Mouse (Mus musculus) cerebellum, adult 11 months (tissue): ENCODE data around the gene Tmem79.
"Not testable (repeated sequence)": the region's sequence is repeated elsewhere in the genome, so short reads cannot be mapped to it uniquely, and the experiment has no call there.

Experiments used
- DNase-seq: peaks from one replicate; pipeline ENCODE4 v3.0.0; 2022

Gene Tmem79

DNA sequence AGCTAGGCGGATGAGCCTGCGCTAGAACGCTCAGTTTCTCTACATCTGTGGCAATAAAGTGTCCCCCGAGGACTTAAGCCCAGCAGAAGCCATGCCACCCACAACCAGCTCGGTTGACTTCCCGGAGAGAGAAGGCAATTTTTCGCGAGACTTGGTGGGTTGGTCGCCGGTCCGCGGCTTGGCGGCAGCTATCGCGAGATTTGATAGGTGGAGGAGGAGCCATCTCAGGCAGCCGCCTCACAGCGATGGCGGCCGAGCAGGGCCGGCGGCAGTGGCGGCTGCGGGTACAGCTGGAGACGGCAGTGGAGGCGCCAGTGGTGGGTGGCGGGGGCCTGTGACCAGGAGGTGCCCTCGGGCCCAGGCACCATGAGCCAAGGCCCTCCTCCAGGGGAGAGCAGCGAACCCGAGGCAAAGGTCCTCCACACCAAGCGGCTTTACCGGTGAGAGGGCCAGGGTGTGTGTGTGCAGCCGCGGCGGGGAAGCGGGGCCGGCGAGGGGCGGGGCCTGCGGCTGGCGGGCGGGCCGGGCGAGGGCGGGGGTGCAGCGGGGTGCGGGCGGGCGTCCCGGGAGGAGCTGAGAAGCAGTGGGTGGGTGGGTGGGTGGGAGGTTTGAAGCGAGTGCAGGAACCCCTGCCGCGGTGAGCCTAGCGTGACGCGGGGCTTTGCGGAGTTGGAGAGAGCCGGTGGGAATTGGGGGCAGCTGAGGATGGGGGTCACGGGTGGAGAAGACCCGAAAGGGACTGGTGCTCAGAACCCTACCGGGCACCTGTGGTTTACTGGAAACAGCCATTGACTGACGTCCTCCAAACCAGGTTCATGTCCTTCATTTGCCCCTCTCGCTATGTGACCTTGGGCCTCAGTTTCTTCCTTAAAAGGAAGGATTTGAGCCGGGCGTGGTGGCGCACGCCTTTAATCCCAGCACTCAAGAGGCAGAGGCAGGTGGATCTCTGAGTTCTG lies at the start of gene Tmem79, which contains the start of gene Smg5:
TSS of gene Tmem79 (minus strand) at position 91 of the 956 bp plus-strand sequence.
TSS of gene Smg5 (plus strand) at position 203 of the 956 bp plus-strand sequence.
- DNase-seq, result peak; percentile 93

DNA sequence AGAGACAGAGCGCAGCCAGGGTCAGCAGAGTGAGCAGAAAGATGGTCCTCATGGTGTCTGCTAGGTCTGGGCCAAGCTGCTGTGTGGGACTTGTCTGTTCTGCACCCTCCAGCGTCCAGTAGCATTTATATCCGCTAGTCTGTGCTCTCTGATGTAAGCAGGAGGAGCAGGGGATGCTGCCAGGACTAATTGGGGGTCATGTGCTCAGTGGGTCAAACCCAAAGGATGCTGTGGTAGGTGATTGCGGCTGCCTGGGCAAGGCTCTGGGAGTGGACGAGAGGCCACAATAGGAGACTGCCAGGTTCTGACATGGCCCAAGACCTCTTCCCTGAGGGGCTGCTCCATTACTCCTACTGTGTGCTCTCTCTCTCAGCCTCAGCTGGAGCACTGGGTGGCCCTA lies 48.4 kb upstream of the Tmem79 start, which contains the start of gene Bglap:
TSS of gene Bglap (minus strand) at position 101 of the 400 bp plus-strand sequence.
- DNase-seq, result no peak

DNA sequence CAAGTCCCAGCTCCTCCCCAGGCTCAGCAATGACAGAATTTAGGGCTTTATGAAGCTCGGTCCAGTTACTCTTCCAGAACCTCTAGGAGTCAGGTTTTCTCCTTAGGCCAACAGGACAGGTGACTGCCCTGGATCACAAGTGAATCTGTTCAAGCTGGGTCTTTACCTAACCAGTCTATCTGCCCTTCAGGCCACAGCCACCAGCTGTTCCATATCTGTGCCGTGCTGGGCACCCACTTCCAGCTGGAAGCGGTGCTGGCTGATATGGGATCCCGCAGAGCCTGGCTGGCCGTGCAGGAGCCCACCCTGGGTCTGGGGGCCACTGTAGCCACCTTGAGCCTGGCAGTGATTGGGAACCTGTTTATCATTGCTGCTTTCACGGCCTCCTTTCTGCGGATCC lies 46.4 kb upstream of the Tmem79 start:
- DNase-seq, result not testable (repeated sequence)

DNA sequence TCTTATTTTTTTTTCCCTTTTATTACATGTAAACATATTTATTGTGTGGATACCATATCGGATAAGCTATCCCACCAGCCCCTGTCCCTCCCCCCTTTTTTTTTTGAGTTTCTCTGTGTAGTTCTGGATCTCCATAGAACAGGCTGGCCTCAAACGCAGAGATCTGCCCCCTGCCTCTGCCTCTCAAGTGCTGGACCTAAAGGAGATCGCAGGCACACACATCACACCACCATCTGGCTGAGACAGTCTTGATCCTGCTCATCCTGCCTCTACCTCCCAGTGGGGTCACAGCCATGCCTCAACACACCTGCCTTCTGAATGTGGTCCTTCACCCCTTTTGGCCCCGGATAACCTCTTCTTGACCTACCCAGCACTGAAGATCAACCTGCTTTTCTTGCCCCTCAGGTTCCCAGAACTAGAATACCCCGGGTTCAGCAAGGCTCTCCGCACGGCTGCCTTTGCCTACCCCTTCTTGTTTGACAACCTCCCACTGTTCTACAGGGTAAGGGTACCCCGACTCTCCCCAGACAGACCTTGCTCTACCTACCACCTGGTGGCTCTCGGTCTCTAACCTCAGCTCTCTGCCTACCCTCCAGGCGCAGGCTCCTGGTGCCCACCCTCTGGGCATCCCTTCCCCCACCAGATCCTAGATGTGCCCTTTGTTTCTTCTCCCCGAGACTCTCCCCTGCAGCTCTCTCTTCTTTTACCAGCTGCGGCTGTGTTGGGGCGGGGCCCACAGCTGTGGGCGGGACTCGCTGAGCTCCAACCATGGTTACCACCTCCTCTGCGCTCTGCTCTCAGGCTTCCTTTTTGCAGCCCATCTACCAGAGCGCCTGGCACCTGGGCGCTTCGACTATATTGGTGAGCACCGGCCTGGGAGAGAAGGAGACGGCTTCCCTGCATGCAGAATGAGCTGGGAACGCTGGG lies 45.7 kb upstream of the Tmem79 start:
- not testable (repeated sequence) for DNase-seq

DNA sequence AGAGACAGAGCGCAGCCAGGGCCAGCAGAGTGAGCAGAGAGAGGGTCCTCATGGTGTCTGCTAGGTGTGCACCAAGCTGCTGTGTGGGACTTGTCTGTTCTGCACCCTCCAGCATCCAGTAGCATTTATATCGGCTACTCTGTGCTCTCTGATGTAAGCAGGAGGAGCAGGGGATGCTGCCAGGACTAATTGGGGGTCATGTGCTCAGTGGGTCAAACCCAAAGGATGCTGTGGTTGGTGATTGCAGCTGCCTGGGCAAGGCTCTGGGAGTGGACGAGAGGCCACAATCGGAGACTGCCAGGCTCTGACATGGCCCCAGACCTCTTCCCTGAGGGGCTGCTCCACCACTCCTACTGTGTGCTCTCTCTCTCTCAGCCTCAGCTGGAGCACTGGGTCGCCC lies 42.7 kb upstream of the Tmem79 start, which contains the start of gene Bglap2:
TSS of gene Bglap2 (minus strand) at position 101 of the 400 bp plus-strand sequence.
- DNase-seq, result not testable (repeated sequence)

DNA sequence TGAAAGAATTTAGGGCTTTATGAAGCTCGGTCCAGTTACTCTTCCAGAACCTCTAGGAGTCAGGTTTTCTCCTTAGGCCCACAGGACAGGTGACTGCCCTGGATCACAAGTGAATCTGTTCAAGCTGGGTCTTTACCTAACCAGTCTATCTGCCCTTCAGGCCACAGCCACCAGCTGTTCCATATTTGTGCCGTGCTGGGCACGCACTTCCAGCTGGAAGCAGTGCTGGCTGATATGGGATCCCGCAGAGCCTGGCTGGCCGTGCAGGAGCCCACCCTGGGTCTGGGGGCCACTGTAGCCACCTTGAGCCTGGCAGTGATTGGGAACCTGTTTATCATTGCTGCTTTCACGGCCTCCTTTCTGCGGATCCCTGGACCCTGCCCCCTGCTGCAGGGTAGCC lies 40.7 kb upstream of the Tmem79 start:
- DNase-seq, result not testable (repeated sequence)

DNA sequence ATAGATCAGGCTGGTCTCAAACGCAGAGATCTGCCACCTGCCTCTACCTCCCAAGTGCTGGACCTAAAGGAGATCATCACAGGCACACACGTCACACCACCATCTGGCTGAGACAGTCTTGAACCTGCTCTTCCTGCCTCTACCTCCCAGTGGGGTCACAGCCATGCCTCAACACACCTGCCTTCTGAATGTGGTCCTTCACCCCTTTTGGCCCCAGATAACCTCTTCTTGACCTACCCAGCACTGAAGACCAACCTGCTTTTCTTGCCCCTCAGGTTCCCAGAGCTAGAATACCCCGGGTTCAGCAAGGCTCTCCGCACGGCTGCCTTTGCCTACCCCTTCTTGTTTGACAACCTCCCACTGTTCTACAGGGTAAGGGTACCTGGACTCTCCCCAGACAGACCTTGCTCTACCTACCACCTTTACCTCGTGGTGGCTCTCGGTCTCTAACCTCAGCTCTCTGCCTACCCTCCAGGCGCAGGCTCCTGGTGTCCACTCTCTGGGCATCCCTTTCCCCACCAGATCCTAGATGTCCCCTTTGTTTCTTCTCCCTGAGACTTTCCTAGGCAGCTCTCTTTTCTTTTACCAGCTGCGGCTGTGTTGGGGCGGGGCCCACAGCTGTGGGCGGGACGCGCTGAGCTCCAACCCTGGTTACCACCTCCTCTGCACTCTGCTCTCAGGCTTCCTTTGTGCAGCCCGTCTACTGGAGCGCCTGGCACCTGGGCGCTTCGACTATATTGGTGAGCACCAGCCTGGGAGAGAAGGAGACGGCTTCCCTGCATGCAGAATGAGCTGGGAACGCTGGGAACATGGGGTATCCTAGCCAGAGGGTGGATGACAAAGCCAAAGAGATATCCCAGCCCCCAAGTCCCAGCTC lies 40.0 kb upstream of the Tmem79 start:
- DNase-seq, result not testable (repeated sequence)

DNA sequence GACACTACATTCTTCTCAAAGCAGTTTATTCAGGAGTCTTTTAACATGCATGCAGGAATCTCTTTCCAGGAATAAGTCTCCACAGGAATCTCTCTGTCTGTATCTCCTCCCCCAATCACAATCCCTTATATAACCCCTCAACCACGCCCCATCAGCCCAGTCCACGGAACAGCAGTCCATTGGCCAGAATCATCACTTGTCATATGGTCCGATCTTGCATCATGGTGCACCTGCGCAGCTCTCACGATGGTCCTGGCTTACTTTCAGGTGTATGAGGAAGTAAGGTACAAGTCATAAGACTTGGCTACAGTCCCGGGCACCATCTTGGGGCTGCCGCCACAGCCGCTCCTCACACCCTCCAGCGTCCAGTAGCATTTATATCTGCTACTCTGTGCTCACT lies 36.7 kb upstream of the Tmem79 start, which contains the start of gene Bglap3:
TSS of gene Bglap3 (minus strand) at position 101 of the 400 bp plus-strand sequence.
- DNase-seq, result not testable (repeated sequence)

DNA sequence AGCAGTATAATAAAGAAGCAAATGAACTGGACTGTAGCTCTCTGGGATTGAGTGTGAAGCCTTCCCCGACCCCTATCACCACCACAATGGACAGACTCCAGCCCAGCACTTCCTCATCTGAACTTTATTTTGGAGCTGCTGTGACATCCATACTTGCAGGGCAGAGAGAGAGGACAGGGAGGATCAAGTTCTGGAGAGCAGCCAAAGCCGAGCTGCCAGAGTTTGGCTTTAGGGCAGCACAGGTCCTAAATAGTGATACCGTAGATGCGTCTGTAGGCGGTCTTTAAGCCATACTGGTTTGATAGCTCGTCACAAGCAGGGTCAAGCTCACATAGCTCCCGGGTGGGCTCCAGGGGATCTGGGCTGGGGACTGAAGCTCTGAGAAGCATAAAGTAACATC lies 32.6 kb upstream of the Tmem79 start:
- not testable (repeated sequence) for DNase-seq

DNA sequence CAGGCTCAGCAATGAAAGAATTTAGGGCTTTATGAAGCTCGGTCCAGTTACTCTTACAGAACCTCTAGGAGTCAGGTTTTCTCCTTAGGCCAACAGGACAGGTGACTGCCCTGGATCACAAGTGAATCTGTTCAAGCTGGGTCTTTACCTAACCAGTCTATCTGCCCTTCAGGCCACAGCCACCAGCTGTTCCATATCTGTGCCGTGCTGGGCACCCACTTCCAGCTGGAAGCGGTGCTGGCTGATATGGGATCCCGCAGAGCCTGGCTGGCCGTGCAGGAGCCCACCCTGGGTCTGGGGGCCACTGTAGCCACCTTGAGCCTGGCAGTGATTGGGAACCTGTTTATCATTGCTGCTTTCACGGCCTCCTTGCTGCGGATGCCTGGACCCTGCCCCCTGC lies 31.6 kb upstream of the Tmem79 start:
- not testable (repeated sequence) for DNase-seq

DNA sequence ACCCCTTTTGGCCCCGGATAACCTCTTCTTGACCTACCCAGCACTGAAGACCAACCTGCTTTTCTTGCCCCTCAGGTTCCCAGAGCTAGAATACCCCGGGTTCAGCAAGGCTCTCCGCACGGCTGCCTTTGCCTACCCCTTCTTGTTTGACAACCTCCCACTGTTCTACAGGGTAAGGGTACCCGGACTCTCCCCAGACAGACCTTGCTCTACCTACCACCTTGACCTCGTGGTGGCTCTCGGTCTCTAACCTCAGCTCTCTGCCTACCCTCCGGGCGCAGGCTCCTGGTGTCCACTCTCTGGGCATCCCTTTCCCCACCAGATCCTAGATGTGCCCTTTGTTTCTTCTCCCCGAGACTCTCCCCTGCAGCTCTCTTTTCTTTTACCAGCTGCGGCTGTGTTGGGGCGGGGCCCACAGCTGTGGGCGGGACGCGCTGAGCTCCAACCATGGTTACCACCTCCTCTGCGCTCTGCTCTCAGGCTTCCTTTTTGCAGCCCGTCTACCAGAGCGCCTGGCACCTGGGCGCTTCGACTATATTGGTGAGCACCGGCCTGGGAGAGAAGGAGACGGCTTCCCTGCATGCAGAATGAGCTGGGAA lies 31.0 kb upstream of the Tmem79 start:
- not testable (repeated sequence) for DNase-seq

DNA sequence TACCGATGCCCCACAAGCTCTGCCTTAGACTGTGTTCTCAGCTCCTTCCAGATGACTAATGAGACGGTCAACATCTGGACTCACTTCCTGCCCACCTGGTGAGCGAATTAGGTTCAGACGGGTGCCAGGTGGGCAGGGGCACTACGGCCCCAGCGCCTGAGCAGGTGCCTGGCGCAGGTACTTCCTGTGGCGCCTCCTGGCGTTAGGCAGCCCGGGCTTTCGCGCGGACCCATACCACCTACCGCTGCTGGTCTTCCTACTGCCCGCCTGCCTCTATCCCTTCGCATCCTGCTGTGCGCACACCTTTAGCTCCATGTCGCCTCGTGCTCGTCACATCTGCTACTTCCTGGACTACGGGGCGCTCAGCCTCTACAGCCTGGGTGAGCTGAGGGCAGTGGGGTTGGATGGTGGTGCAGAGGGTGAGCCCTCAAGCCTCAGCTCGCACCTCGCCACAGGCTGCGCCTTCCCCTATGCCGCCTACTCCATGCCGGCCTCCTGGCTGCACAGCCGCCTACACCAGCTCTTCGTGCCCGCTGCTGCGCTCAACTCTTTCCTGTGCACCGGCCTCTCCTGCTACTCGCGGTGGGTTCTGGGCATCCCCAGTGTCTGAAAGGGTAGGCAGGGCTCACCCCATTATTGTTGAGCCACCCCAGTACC lies 29.9 kb upstream of the Tmem79 start:
- no peak for DNase-seq

DNA sequence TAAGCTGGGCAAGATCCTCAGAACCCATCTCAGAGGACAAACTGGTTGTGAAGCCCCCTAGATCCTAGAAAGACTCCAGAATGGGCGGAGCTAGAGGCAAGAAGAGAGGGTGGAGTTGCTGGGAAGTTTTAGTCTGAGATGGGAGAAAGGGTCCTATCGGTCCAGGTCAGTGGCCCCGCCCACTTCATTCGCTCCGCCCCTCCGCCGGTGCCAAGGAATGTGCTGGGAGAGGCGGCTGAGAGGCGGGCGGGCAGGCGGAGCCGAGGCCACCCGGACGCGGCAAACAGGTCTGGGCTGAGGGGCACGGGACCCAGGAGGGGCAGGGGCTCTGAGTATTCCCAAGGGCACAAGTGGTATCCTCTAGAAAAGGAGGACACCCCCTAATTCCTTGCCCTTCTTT lies 28.4 kb upstream of the Tmem79 start, which contains the start of gene Paqr6:
TSS of gene Paqr6 (plus strand) at position 248 of the 400 bp plus-strand sequence.
- no peak for DNase-seq

DNA sequence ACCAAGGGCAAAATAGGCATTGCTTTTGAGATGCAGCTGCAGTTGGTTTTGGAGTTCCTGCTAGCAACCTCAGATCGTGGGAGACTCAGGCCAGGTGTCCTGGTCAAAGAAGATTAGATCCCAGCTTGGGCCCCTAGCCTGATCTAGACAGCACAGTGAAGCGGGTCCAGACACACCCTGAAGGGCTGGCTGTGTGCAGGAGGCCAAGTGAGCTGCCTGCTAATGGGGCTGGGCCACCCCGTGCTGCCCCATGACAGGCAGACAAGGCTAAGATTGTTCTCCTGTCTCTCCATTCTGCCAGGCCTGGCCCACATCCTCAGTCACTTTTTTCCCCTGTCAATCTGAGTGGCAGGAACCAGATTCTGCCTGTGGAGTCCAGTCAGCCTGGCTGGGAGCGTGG lies 27.8 kb upstream of the Tmem79 start:
- peak; percentile 30 for DNase-seq

DNA sequence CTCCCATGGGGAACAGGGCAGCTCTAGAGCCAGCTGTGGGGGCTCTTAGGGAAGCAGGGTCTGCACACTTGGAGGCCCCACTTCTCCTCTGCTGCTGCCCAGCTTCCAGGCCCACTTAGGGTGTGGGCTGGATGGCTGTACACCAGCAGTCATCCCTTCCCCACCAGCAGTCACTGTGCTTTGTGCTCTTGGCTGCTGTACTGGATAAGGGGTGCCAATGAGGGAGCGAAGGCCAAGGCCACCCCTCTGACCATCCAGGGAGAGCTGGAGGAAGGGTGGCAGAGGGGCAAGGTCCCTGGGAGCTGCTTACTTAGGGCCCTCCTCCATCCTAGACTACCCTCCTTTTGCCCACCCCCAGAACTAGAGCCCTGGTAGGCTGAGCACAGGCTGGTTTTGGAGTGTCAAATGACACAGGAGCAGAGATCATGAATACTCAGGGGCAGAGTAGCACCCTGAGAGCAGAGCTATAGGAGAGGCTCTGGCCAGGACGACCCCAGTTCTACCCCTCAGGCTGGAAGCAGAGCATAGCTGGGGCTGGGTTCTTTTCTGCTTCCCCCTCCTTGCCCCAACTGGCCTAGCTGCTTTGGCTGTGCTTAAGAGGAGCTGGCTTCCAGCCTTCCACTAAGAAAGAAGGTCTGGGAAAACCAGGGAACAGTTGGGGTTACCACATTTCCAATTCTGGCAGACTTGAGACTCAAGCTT lies 25.8 kb upstream of the Tmem79 start:
- no peak for DNase-seq

DNA sequence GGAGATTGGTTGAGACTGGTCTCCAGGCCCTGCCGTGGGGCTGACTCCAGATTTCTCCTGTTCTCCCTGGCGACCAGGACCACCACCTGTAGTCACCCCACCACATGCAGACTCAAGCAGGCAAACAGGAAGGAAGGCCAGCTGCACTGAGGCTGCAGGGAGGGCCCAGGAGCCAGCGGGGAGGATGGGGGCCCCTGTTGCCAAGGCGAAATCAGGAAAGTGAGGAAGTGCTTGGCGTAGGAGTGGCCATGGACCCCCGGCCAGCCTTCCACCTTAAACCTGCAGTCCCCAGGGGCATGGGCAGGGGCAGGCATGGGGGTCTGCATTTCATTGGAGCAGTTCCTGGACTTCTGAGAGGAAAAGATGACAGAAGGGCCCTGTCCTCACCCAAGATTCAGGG lies 25.1 kb upstream of the Tmem79 start:
- no peak for DNase-seq

DNA sequence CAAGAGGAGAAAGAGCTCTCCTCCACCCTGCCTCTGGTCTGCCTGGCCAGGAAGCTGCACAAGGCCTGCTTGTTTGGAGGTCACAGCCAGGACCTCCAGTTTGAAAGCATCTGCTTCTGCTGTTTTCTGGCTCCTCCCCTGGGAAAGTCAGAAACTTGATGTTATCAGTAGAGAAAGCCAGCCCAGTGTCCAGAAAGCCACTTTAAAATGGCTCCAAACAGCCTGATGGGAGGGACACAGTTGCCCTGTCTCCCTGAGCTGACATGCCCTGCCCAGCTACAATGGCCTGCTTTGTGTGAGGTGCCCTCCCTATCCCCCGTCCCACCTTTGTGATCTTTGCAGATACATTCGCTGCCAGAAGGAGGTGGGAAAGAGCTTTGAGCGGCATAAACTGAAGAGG lies 24.0 kb upstream of the Tmem79 start:
- no peak for DNase-seq

DNA sequence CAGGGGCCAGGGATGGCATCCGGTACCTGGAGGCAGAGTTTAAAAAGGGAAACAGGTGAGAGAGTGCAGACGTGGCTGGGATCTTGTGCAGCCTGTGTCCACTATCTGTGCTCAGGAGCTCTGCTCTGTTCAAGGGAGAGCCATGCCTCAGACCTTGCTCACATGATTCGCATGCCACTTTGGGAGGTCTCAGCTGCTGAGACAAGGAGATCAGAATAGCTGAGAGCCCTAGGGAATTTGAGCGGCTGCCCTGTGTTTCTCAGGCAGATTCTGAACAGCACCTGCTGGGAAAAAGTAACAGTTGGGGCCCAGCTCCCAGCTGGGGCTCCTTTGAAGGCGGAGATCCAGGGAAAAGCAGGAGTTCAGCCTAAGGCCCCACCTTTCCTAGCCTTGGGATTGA lies 23.6 kb upstream of the Tmem79 start:
- no peak for DNase-seq

DNA sequence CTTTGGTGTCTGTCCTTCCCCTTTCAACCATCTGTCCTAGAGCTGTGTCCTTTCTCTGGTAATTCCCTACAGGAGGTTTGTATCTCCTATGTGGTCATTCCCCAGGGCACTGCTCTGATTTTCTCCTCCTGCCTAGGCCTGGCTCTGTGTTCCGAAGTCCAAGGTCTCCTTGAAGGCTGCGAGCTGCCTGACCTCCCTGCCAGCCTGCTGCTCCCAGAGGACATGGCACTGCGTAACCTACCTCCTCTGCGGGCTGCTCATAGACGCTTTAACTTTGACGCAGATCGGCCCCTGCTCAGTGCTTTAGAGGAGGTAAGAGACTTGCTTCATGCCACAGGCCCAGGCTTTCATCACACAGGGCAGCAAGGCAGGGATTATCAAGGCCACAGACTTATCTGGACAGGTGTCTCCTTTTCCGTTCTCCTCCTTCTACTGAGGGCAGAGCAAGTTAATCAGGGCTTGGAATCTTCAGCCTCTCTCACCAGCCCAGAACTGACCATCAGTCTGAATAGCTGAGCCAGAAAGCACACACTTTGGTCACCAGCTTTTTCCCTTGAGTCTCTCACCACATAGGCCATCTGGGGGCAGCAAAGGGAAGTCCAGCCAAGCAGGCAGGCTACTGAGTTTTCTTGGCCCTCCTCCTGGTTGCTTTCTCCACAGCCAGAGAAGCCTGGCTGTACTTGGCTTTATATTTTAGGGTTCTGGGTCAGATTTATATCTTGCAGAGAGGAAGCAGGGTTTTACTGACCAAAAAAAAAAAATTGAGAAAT lies 18.6 kb upstream of the Tmem79 start:
- no peak for DNase-seq
